Mouse (Mus musculus) C3H10T1/2 (cell line): ENCODE measurements around the gene Cldn11. TPM values are rescaled to one million over a fixed set of nuclear protein-coding genes. Genes with fewer than 3 reads are reported as not detected.

Experiments used
- polyA plus RNA-seq, 2 experiments: library from polyadenylated mRNA; unstranded; fragments of >200 nt; fragmentation: generic; extraction: Trizol; gene quantifications; one replicate each; pipeline ENCODE4 v1.2.1; 2012; ENCODE audit warnings: missing spikeins in 2 of 2

Gene Cldn11
- polyA plus RNA-seq = under 1 TPM in 1 of 2 experiments, not detected in 1; 0.02 TPM

DNA sequence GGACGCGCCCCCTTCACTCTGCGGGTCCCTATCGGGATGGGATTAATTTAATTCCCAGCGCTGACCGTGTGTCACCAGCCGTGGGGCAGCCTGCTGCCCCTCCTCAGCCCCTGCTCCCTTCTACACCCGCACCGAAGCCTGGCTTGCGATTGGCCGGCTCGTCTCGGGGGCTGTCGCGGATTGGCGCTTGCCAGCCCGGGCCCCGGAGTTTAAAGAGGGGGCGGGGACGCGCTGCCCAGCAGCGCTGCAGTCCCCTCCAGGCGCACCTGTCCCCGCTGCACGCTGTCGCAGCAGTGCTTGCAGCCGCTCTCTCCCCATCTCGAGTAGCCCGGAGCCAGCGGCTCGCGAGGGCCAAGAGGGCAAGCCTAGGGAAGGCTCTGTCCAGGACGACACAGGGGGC is at the start of gene Cldn11:
Gene Cldn11 (plus strand): TSS at position 215 of the 400 bp plus-strand sequence.

Other genes with a start within 250 kb of the Cldn11 start
- gene Phc3, start 180.5 kb upstream of the Cldn11 start, polyA plus RNA-seq = 1 to 10 TPM in 1 of 2 experiments, under 1 TPM in 1; 0.29 to 4.4 TPM
- gene Prkci, start 154.2 kb upstream of the Cldn11 start, polyA plus RNA-seq = 1 to 10 TPM in 1 of 2 experiments, under 1 TPM in 1; 0.68 to 6.9 TPM
- under 1 TPM; 0.16 to 0.42 TPM for gene Skil, start 54.9 kb upstream of the Cldn11 start, polyA plus RNA-seq
- under 1 TPM; under 0.01 to 0.02 TPM for gene Slc7a14, start 160.5 kb downstream of the Cldn11 start, polyA plus RNA-seq